Mouse (Mus musculus) large intestine, adult 2 months (tissue): ENCODE results near the gene S100a14. TPM values are rescaled to one million over a fixed set of nuclear protein-coding genes. Genes with fewer than 3 reads are reported as not detected.

Experiments
- DNase-seq: peaks from one replicate; pipeline ENCODE4 v3.0.0-alpha.2; 2012; ENCODE audit warnings: low read depth, low spot score
- WGBS: fragments of 180-500 bp; shearing (Covaris S2); methylation state at CpG from one replicate; pipeline ENCODE4 v1.1.7; 2018; 5-methylcytosine and 5-hydroxymethylcytosine counted together
- polyA plus RNA-seq: library from polyadenylated mRNA; depleted of rRNA; stranded (reverse); fragments of >200 nt; gene quantifications from 2 replicates; pipeline ENCODE4 v1.2.3, GENCODE M21; 2012; rRNA removed

S100a14 gene
- polyA plus RNA-seq: 5.5 and 6.4 TPM in 2 replicates

- WGBS: 21% methylated on average over 5 of the region's 5 CpGs
- peak; percentile 90 for DNase-seq
These were observed at the start of gene S100a14 for GRCm38 (mm10) chr3:90526580-90526979. Gene S100a14 (plus strand): TSS chr3:90526856.

- WGBS: 39% methylated on average over 5 of the region's 5 CpGs
- no peak for DNase-seq
These were observed 39.7 kb upstream of the S100a14 start for GRCm38 (mm10) chr3:90486998-90487397.

GRCm38 (mm10) chr3:90488576-90488975 lies 38.1 kb upstream of the S100a14 start:
- DNase-seq: no peak
- whole genome bisulfite sequencing: 74% methylated on average over 6 of the region's 6 CpGs

GRCm38 (mm10) chr3:90490696-90491256 lies 35.9 kb upstream of the S100a14 start, which contains the start of gene Snapin:
Gene Snapin (minus strand): TSS chr3:90491033.
- WGBS: under 1% methylated on average over 37 of the region's 37 CpGs
- peak; percentile 88 for DNase-seq

- no peak for DNase-seq
- 26% methylated on average over 2 of the region's 2 CpGs for WGBS
These were observed 35.3 kb upstream of the S100a14 start for GRCm38 (mm10) chr3:90491350-90491749.

GRCm38 (mm10) chr3:90493831-90494540 lies 32.7 kb upstream of the S100a14 start:
- no peak for DNase-seq
- 40% methylated on average over 4 of the region's 4 CpGs for WGBS

GRCm38 (mm10) chr3:90495850-90496525 lies 30.7 kb upstream of the S100a14 start:
- no peak for DNase-seq
- WGBS: 87% methylated on average over 7 of the region's 7 CpGs

- no peak for DNase-seq
These were observed 29.1 kb upstream of the S100a14 start for GRCm38 (mm10) chr3:90497597-90497996.

- no peak for DNase-seq
- WGBS: 72% methylated on average over 4 of the region's 4 CpGs
These were observed 23.2 kb upstream of the S100a14 start for GRCm38 (mm10) chr3:90503444-90503843.

GRCm38 (mm10) chr3:90505216-90505615 lies 21.4 kb upstream of the S100a14 start:
- 90% methylated on average over 5 of the region's 5 CpGs for WGBS
- DNase-seq: no peak

- 25% methylated on average over 3 of the region's 3 CpGs for WGBS
- no peak for DNase-seq
These were observed 20.3 kb upstream of the S100a14 start for GRCm38 (mm10) chr3:90506362-90506761.

- under 1% methylated on average over 20 of the region's 20 CpGs for WGBS
- DNase-seq: no peak
These were observed 18.2 kb upstream of the S100a14 start for GRCm38 (mm10) chr3:90508287-90508949.

GRCm38 (mm10) chr3:90508950-90509746 lies 17.5 kb upstream of the S100a14 start, which contains the start of gene Chtop:
Gene Chtop (minus strand): TSS chr3:90509498.
- peak; percentile 98 for DNase-seq
- under 1% methylated on average over 66 of the region's 66 CpGs for WGBS

GRCm38 (mm10) chr3:90509747-90510123 lies 16.9 kb upstream of the S100a14 start:
- DNase-seq: no peak
- WGBS: 7% methylated on average over 2 of the region's 2 CpGs

- WGBS: 85% methylated on average over 5 of the region's 5 CpGs
These were observed 14.4 kb upstream of the S100a14 start for GRCm38 (mm10) chr3:90512276-90512675.

GRCm38 (mm10) chr3:90512948-90513642 lies 13.6 kb upstream of the S100a14 start:
- DNase-seq: no peak
- 76% methylated on average over 9 of the region's 9 CpGs for WGBS

More at GRCm38 (mm10) chr3:90512276-90512675, 14.4 kb upstream of the S100a14 start:
- DNase-seq: no peak

- 2% methylated on average over 25 of the region's 25 CpGs for WGBS
- peak; percentile 85 for DNase-seq
These were observed 12.7 kb upstream of the S100a14 start, which contains the start of the genes S100a1 and S100a13 for GRCm38 (mm10) chr3:90513796-90514590. Gene S100a1 (minus strand): TSS chr3:90514392. Gene S100a13 (plus strand): TSS chr3:90514435.

GRCm38 (mm10) chr3:90514691-90515090 lies 12.0 kb upstream of the S100a14 start:
- DNase-seq: peak; percentile 70
- under 1% methylated on average over 10 of the region's 10 CpGs for WGBS
